Mouse (Mus musculus) kidney, adult 9 months (tissue): ENCODE data around the gene Upk1b.
"Not testable (repeated sequence)": the region's sequence is repeated elsewhere in the genome, so short reads cannot be mapped to it uniquely, and the experiment has no call there.

Source experiments
- DNase-seq: peaks from one replicate; pipeline ENCODE4 v3.0.0; 2022

The Upk1b gene

DNA sequence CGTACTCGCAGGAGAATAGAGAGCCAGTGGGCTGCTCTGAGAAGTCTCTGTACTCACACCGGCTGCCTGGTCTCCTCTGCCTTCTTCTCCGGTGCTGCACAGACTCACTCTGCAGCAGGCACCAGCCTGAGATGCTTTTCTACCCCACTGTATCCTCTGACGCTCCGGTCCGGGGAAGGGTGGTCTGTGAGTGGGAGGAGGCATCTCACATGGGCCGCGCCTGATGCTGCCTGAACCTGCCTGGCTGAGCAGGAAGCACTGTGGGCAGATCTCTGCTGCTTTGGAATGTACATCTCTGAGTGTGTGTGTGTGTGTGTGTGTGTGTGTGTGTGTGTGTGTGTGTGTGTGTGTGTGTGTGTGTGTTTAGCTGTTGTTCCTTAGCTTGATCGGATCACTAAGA, at the start of gene Upk1b:
Gene Upk1b, minus strand, starts transcription at position 238 of the 400 bp plus-strand sequence.
- no peak for DNase-seq

DNA sequence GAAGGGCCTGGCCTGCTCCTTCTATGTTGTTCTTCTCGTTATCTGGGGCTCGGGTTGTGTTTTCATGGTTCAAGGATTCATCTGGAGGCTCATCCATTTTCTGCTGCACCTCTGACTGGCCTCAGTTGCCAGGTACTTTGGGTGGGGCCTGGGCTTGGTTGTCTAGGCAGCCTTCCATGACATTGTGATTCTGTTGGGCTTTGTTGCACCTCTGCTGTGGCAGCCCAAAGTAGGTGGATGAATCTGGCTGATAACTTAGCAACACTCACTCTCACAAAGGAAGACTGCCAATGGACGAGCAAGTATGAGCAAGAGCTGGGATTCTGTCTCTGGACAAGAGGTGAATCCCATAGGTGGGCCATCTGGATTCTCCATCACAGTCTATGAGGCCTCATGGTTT, 28.5 kb upstream of the Upk1b start, which contains the start of gene 4930435E12Rik:
Gene 4930435E12Rik, minus strand, starts transcription at position 101 of the 400 bp plus-strand sequence.
- no peak for DNase-seq

DNA sequence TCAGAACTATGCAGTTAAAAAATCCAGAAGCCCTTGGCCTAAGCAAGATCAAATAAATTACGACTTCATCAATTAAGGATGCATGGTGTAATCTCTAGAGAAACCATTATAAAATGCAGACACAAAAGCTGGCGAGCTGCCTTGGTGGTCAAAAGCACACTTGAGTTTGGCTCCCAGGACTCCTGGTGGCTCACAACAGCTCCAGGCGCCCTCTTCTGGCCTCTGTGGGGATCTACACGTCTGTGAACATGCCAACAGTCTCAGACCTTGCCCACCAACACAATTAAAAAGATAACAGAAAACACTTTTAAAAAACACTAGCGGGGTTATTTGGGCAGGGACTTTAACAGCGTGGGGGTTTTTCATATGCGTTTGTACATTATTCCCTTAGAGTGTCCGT, 12.4 kb upstream of the Upk1b start:
- peak; percentile 66 for DNase-seq

- no peak for DNase-seq
Measured at GRCm38 (mm10) chr16:38810196-38810595, 10.1 kb upstream of the Upk1b start.

DNA sequence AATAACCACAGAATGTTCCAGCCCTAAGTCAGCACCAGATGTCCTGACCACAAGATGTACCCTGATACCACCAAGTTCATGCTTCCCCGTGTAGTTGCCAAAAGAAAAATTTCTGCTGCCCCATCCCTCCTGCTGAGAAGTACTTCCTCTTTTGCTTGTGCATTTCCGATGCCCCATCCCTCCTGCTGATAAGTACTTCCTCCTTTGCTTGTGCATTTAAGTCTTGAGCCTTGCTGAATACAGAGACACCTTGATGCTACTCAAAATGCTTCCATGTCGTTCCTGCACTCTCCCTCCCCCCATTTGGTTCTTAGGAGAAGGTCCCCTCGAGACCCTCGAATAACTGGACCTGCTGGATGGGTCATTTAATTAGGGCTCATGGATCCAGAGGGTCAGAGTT, 7.7 kb upstream of the Upk1b start:
- DNase-seq, result not testable (repeated sequence)

DNA sequence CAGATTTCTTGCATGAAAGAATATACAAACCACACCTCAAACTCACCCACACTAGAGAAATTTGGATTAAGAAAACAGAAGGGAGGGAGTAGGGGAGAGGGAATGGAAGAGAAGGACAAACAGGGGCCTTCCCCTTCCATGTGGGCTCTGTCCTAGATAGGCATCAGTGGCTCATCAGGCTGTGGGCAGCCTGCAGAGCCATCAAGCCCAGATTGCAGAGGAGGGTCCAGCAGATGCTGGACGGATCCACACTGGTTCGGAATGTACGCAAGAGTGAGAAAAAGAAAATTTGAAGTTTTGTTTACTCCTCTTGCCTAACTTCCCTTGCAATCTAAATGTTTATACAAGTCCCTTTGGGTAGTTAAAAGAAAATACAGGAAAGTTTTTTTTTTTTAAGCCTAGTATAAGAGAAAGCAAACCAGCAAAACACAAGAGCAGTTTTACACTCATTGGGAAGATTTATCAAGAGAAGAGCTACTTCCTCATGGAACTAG, 1.1 kb downstream of the Upk1b start:
- no peak for DNase-seq

- DNase-seq, result no peak
Measured at GRCm38 (mm10) chr16:38793120-38793519, 7.0 kb downstream of the Upk1b start.

DNA sequence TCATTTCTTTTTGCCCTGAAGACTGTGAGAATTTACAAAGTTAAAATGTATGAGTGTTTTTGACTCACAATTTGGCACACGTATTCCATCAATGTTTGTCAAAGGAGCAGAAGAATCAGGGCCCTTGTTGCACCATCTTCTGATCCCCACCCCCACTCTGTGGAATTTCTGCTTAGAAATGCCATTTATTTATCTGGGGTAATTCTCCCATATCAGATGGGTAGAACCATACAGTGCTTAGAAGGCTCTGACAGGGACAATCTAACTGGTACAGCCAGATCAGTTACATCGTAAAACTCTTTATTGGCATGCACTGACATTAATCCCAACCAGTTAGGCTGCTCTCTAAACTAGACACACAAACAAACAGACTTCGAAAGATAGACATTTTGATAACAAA, 10.2 kb downstream of the Upk1b start:
- no peak for DNase-seq

DNA sequence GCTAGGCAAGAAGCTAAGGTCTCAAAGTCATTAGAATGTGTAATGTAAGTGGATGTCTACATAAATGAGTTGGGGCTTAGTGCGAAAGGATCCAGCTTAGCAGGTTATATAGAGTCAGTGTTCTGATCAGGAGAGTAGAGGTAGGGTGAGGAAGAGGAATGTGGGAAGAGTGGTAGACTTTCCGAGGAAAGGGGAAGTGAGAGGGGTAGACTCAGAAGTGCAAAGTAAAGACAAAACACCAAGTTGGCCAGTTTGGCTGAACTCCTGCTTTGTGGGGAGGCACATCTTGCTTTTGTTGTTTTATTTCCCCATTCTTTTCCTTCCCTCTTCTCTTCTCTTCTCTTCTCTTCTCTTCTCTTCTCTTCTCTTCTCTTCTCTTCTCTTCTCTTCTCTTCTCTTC, 11.1 kb downstream of the Upk1b start:
- DNase-seq, result no peak

GRCm38 (mm10) chr16:38785301-38785700, 14.8 kb downstream of the Upk1b start:
- DNase-seq, result no peak

GRCm38 (mm10) chr16:38782524-38783067, 17.5 kb downstream of the Upk1b start:
- DNase-seq, result no peak

GRCm38 (mm10) chr16:38781946-38782345, 18.2 kb downstream of the Upk1b start:
- DNase-seq, result no peak

DNA sequence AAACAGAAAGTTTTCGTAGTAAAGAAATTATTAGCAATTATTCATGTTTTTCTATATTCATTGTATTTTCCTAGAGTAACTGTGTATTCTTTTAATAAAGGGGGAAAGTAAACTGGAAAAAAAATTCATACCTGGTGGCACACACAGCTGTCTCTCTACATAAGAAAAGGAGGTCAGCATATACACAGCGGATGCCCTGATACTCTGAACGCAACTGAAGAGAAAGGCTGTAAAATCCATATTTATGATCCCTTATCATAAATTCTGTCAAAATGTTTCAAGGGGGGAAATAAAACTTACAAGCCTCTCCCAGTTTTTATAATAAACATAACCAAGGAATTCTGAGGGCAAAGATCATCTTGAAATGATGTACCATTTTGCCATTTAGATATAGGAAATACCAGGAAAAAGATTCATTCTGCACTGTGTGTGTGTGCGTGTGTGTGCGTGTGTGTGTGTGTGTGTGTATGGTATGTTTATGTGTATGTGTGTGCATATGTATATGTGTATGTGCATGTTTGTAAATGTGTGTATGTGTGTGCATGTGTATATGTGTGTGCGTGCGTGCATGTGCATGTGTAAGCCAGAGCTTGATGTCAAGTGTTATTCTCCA, 19.1 kb downstream of the Upk1b start:
- no peak for DNase-seq

GRCm38 (mm10) chr16:38776342-38776741, 23.8 kb downstream of the Upk1b start:
- no peak for DNase-seq

DNA sequence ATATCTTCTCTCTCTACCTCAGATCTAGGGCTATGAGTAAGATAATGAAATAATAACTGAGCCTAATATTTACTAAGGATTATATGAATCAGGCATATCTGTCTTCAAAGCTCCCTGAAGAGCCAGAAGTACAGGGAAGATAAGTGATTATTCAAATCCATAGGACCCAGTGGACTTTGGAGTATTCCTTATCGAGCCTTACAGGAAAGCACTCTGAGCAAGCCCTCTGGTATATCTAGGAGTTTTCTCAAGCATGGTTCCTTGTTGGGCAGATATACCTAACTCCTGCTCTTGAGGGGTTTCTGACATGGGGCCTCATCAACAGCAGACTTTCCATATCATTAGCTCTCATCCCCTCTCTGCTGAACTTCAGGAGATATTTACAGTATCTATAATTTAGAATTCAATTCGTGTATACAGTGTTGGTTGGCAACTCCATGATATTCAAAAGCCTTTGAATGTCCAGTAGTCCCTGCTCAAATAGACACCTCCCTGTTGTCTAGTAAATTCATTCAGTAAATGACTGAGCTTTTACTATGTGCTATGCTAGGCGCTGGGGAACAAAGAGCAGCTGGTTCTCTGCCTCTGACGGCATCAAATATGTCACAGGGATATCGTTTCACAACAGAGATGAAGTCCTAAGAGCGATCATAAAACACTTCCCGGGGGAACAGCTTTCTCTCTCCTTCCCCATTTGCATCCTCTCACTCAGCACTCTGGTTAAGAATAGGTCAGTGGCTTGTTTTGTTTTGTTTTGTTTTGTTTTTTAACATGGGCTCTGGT, 25.0 kb downstream of the Upk1b start:
- DNase-seq, result no peak

DNA sequence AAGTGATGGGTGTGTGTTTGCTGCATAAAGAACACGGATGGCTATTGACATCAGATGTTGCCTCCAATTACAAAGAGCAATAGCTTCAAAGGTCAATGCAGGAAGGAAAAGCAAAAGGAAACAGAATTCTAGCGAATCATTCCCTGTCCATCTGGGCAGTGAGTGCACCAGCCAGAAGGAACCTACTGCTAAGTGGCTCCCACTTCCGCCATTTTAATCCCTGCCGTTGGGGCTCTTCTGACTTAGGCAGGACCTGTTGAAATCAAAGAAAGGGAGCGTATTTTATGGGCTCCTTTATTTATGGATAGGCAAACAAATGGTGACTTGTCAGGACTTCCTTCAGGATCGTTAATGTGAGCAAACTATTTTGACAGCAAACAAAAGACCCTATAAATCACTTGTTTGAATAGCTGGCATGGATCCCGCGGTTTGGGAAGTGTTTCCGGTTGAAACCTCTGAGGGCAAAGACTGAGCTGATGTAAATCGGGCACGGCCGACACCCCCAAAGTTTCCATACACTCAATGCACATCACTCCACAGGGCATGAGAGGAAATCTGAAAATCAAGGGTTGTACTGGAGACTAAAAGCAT, 27.1 kb downstream of the Upk1b start:
- peak; percentile 16 for DNase-seq

DNA sequence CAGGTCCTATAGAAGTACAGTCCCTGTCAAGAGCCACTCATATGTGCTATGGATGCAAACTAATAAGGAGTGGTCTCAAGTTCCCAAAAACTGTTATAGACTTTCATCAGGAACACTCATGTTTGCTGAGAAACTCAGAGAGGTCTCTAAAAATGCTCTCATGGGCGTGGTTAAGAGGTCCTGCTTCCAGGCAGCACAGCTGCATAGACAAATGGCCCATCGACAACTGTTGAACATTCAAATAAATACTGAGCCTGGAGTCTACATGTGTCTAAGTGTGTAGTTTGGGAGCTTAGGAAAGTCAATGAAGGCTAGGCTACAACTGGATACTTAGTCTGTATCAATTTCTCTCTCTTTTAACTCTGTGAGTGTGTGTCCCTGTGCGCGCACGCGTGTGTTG, 29.0 kb downstream of the Upk1b start:
- no peak for DNase-seq

- DNase-seq, result no peak
Measured at GRCm38 (mm10) chr16:38769529-38769928, 30.6 kb downstream of the Upk1b start.

GRCm38 (mm10) chr16:38768386-38768785, 31.7 kb downstream of the Upk1b start:
- DNase-seq, result no peak

DNA sequence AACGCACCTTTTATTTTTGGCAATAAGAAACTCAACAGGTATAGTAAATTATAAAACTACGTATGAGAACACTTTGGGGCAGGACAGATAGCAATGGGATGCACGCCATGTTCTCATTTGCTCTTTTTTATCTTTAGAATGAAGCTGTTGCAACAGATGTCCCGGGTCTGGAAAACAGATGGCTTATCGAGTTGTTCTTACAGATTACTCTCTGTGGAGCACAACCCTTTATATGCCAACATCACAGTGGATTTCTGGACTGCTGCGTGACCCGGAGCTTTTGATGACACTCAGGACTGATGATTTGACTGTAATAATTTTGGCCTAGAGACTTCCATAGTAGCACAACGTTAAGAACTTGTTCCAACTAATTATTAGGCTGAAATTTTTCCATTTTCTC, 32.4 kb downstream of the Upk1b start:
- no peak for DNase-seq

DNA sequence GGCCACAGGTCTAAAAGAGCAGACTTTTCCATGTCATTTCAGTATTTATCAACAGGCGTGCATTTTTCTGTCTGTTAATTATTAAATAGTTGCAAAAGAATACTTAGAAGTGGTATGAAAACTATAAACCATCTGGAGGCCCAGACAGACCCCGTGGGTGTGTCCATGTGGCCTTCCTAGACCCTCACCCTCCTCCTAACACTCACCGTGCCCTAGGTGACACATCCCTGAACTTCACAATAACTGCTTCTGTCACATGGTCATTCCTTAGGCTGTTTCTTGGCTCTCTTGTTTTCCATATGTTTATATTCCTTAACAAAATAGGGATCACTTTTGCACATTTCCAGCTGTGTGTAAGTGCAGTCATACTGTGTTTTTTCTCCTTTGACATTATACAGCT, 33.5 kb downstream of the Upk1b start:
- DNase-seq, result no peak

- DNase-seq, result no peak
Measured at GRCm38 (mm10) chr16:38763508-38763907, 36.6 kb downstream of the Upk1b start.

DNA sequence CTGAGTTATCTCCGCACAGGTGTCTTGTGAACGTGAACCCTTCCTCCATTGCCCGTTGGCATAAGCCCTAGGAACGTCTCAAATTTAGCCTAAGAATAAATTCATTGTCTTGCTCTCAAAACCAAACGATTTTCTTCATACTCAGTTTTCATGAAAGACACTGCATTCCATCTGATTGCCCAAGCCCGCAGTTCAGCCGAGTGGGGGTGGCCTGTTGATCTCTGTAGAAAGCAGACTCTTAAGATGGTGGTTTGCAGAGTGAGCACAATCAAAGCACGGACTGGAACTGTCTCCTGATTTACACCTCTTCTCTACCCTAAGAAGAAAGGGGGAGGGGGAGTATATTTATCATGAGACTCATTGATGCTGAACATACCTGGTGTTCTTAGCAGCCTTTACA, 37.7 kb downstream of the Upk1b start:
- no peak for DNase-seq

- no peak for DNase-seq
Measured at GRCm38 (mm10) chr16:38761972-38762371, 38.2 kb downstream of the Upk1b start.
